Mouse (Mus musculus) neural tube, embryonic 12.5 days (tissue): ENCODE results near the gene Helz2. TPM values are rescaled to one million over a fixed set of nuclear protein-coding genes. Genes with fewer than 3 reads are reported as not detected.
"Not testable (repeated sequence)": the region's sequence is repeated elsewhere in the genome, so short reads cannot be mapped to it uniquely, and the experiment has no call there.

Experiments used
- ATAC-seq: fragments of 200-750 bp; cut with Nextera tagmentation; 2 replicates; pipeline ENCODE4 v1.8.0; 2017; ENCODE audit warnings: low read depth, mild to moderate bottlenecking, moderate TSS enrichment, moderate library complexity; ENCODE audit not compliant: low FRiP score
- H3K27ac ChIP-seq: fragments of 300-500 bp; sonication (generic); 2 replicates; pipeline ENCODE4 v1.5.1; 2016
- H3K27me3 ChIP-seq: fragments of 300-500 bp; sonication (generic); replicated peaks from 2 replicates; pipeline ENCODE4 v1.6.1; 2016; ENCODE audit warnings: mild to moderate bottlenecking
- H3K36me3 ChIP-seq: fragments of 300-500 bp; sonication (generic); 2 replicates; pipeline ENCODE4 v1.6.1; 2016; ENCODE audit warnings: mild to moderate bottlenecking
- H3K4me1 ChIP-seq: fragments of 300-500 bp; sonication (generic); 2 replicates; pipeline ENCODE4 v1.6.1; 2016
- H3K4me2 ChIP-seq: fragments of 300-500 bp; sonication (generic); replicated peaks from 2 replicates; pipeline ENCODE4 v1.6.1; 2016; ENCODE audit warnings: mild to moderate bottlenecking
- H3K4me3 ChIP-seq: fragments of 300-500 bp; sonication (generic); 2 replicates; pipeline ENCODE4 v1.5.1; 2016
- H3K9ac ChIP-seq: fragments of 300-500 bp; sonication (generic); 2 replicates; pipeline ENCODE4 v1.6.1; 2016; ENCODE audit warnings: mild to moderate bottlenecking
- H3K9me3 ChIP-seq: fragments of 300-500 bp; sonication (generic); 2 replicates; pipeline ENCODE4 v1.6.1; 2016; ENCODE audit warnings: mild to moderate bottlenecking
- WGBS: fragments of 180-500 bp; shearing (Covaris S2); methylation state at CpG from one replicate; pipeline ENCODE4 v1.1.7; 2016; 5-methylcytosine and 5-hydroxymethylcytosine counted together
- polyA plus RNA-seq: library from polyadenylated mRNA; unstranded; fragments of >200 nt; fragmentation: Nextera tagmentation; extraction: Ambion mirVana; gene quantifications from 2 replicates; pipeline ENCODE4 v1.2.1, GENCODE M21; 2016

The Helz2 gene
- polyA plus RNA-seq, result 0.43 and 0.70 TPM in 2 replicates

DNA sequence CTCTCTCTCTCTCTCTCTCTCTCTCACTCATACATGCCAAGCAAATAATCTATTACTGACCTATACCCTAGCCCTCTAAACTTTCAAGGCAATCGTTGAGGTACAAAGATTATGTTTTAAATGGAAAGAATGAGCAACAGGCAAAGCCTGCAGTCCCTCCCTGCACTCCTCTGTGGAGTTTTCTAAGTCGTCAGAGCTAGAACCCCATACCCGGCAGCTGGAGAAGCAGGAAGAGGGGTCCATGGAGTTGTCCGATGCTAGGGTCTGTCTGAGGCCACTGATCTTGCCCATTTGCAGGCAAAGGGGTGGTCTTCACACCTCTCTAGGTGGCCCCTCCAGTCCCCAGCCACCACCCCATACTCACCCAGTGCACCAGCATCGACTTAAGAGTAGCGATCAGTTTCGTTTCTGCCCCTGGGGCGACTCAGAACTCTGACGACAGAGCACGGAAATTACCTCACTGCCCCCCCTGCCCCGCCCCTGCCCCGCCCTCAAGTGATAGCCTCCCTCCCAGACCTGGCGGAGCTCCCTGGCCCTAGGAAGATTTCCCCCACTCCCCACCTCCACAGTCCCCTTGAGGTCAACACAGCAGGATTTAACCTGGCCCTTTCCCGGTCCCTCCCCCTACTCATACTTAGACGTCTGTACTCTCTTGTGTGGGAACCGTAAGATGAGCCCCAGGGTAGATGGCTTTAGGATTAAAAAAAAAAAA lies at the start of gene Helz2:
Gene Helz2 (minus strand): TSS at position 426 of the 712 bp plus-strand sequence.
- no peak for ATAC-seq
- WGBS, result 9% methylated on average over 16 of the region's 16 CpGs
- no peaks in the 10 kb centered on the region for H3K36me3 ChIP-seq
- H3K4me1 ChIP-seq, result no peaks in the 10 kb centered on the region
- H3K4me2 ChIP-seq, result peak within 1 kb of the TSS; percentile 53
- peak within 1 kb of the TSS; percentile 40; the same call in 1 of the 2 replicates for H3K9ac ChIP-seq
- H3K27ac ChIP-seq, result no peak within 1 kb of the TSS
- peak within 1 kb of the TSS; percentile 27 for H3K4me3 ChIP-seq
- no peaks in the 10 kb centered on the region for H3K9me3 ChIP-seq
- no peaks in the 10 kb centered on the region for H3K27me3 ChIP-seq

GRCm38 (mm10) chr2:181290937-181291336 lies 49.1 kb upstream of the Helz2 start:
- WGBS, result 86% methylated on average over 1 of the region's 1 CpGs
- no peaks in the 10 kb centered on the region for H3K9me3 ChIP-seq
- ATAC-seq, result no peak
- no peak overlapping the region for H3K27ac ChIP-seq
- H3K4me2 ChIP-seq, result no peak overlapping the region
- no peak overlapping the region for H3K9ac ChIP-seq
- H3K27me3 ChIP-seq, result no peaks in the 10 kb centered on the region
- peaks cover 18% of the 10 kb centered on the region for H3K4me1 ChIP-seq
- H3K4me3 ChIP-seq, result no peak overlapping the region
- no peaks in the 10 kb centered on the region for H3K36me3 ChIP-seq

DNA sequence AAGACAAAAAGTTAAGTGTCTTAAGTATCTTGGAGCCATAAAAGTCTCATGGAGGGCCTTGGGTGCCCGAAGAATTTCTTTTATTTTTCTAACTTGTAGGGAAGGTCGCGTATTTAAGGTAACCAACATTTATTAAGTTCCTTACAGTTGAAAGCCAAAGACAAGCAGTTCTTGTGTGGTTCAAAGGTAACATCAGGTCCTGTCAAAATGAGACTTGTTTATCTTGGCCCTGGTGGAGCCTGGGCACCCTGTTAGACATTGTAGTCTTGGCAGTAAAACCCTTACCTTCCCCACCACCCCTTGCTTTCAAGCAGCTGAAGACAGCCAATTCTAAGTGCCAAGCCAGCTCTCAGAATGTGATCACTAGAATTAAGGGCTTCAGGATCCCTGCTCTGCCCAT lies 46.9 kb upstream of the Helz2 start:
- Histone ChIP-seq H3K27me3 (no peaks in the 10 kb centered on the region), H3K4me3 (peak overlapping the region; percentile 66), H3K4me1 (peaks cover 18% of the 10 kb centered on the region), H3K9me3 (no peaks in the 10 kb centered on the region), H3K27ac (no peak overlapping the region), H3K9ac (no peak overlapping the region), H3K36me3 (peaks cover 6% of the 10 kb centered on the region; the same call in 1 of the 2 replicates), H3K4me2 (peak overlapping the region; percentile 67)
- 82% methylated on average over 3 of the region's 3 CpGs for WGBS
- ATAC-seq, result no peak

DNA sequence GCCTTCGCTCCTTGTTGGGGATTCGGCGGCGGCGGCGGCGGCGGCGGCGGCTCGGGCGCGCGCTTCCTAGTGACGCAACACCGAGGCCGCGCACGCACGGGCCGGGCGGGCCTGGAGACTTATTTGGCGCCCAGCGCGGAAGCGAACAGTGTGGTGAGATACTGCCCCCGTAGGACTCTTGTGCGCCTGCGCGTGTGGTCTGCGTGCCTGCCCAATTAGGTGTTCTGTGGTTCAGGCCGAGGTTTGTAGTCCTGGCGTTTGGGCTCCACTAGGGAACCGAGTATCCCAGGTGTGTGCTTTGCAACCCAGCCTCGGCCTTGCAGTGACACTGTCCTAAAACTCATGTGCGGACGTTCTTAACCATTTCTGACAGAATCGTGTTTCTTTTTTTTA lies 46.1 kb upstream of the Helz2 start, which contains the start of gene Gmeb2:
Gene Gmeb2 (minus strand): TSS at position 78 of the 393 bp plus-strand sequence.
- Histone ChIP-seq H3K4me2 (peak within 1 kb of the TSS; percentile 67), H3K27ac (peak within 1 kb of the TSS; percentile 90), H3K9ac (peak within 1 kb of the TSS; percentile 77), H3K36me3 (peaks cover 12% of the 10 kb centered on the region), H3K4me1 (peaks cover 18% of the 10 kb centered on the region), H3K4me3 (peak within 1 kb of the TSS; percentile 66)
- ATAC-seq, result peak; percentile 97
- H3K27me3 ChIP-seq, H3K9me3 ChIP-seq: not testable (repeated sequence)
- WGBS, result 3% methylated on average over 38 of the region's 38 CpGs

GRCm38 (mm10) chr2:181287338-181287957 lies 45.6 kb upstream of the Helz2 start:
- WGBS, result under 1% methylated on average over 58 of the region's 71 CpGs
- peak overlapping the region; percentile 90 for H3K27ac ChIP-seq
- peaks cover 12% of the 10 kb centered on the region for H3K36me3 ChIP-seq
- H3K4me2 ChIP-seq, result peak overlapping the region; percentile 61
- H3K4me3 ChIP-seq, result peak overlapping the region; percentile 66
- no peaks in the 10 kb centered on the region for H3K27me3 ChIP-seq
- H3K9me3 ChIP-seq, result no peaks in the 10 kb centered on the region
- H3K9ac ChIP-seq, result peak overlapping the region; percentile 77
- peaks cover 18% of the 10 kb centered on the region for H3K4me1 ChIP-seq
- peak; percentile 91 for ATAC-seq

DNA sequence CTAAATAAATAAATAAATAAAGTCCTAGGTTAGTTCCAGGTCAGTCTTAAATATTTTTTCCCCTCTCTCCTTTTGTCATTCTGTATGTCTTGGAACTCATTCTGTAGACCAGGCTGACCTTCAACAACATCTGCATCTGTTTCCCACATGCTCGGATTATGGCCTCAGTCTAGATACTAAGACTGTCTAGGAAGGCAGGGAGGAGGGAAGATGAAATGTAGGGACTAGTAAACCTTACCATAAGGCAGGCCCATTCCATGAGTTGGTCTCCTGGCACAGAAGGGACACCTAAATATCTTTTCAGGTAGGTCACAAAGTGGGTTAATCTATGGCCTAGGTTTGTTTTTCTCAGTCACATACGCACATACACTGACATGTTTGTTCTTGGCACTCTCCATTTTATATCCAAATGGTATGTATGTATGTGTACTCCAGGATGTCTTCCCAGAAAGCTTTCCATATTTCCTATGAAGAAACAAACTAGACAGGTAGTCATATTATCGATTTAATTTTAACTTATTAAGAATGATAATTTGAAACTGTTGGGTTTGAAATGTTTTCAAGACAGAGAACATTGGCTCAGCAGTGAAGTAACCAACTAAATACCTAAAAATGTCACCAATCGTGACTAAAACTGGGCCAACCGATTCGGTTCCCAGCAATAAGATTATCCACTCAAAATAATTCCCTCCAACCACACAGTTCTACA lies 45.0 kb upstream of the Helz2 start:
- H3K4me2 ChIP-seq, result peak overlapping the region; percentile 61

DNA sequence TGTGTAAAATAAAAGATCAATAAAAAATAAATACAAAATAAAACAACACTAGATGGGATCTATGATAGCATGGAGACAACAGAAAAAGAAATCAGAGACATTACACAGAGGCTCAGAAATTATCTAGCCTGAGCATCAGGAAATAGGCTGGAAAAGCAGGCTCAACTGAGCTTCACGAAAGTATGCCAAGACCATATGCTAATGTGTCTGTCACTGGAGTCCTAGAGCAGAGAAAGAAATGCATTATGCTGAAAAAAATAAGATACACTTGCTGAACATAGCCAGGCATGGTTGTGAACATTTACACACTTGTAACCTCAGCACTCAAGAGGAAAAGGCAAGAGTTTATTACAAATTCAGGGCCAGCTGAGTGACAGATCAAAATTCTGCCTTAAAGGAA lies 38.1 kb upstream of the Helz2 start:
- Histone ChIP-seq H3K27me3 (no peaks in the 10 kb centered on the region), H3K36me3 (peaks cover 39% of the 10 kb centered on the region), H3K9ac (no peak overlapping the region), H3K27ac (no peak overlapping the region), H3K9me3 (no peaks in the 10 kb centered on the region), H3K4me1 (no peaks in the 10 kb centered on the region), H3K4me3 (no peak overlapping the region), H3K4me2 (no peak overlapping the region)
- no peak for ATAC-seq
- WGBS, result 91% methylated on average over 1 of the region's 1 CpGs

More for the DNA sequence above, 45.0 kb upstream of the Helz2 start:
- peak overlapping the region; percentile 90 for H3K27ac ChIP-seq
- H3K9ac ChIP-seq, result peak overlapping the region; percentile 77
- H3K4me1 ChIP-seq, result peaks cover 18% of the 10 kb centered on the region
- no peaks in the 10 kb centered on the region for H3K9me3 ChIP-seq
- no peaks in the 10 kb centered on the region for H3K27me3 ChIP-seq
- no peak for ATAC-seq
- peaks cover 12% of the 10 kb centered on the region for H3K36me3 ChIP-seq
- peak overlapping the region; percentile 66 for H3K4me3 ChIP-seq
- WGBS, result 63% methylated on average over 6 of the region's 6 CpGs

DNA sequence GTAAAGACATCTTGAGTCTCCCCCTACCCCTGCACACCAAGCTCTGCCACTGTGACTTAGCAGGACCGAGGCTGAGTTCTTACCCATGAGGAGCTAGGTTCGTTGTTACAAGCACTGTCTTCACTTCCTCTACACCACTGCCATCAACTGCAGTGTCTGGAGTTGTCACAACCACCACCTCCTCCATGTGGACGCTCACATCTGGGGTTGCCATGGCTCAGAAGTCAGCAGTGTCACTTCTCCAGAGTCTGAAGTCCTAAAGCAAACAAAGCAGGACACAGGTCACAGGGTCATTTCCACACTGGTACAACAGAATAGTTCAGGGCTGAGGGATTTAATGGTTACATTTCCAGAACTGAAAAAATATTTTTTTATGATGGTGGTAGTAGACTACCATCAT lies 36.0 kb upstream of the Helz2 start:
- no peak overlapping the region for H3K4me3 ChIP-seq
- no peaks in the 10 kb centered on the region for H3K27me3 ChIP-seq
- peaks cover 43% of the 10 kb centered on the region for H3K36me3 ChIP-seq
- 86% methylated on average over 3 of the region's 3 CpGs for WGBS
- no peak for ATAC-seq
- no peak overlapping the region for H3K9ac ChIP-seq
- H3K4me1 ChIP-seq, result no peaks in the 10 kb centered on the region
- no peaks in the 10 kb centered on the region for H3K9me3 ChIP-seq
- no peak overlapping the region for H3K4me2 ChIP-seq
- no peak overlapping the region for H3K27ac ChIP-seq

GRCm38 (mm10) chr2:181276766-181277165 lies 34.9 kb upstream of the Helz2 start:
- 87% methylated on average over 1 of the region's 1 CpGs for WGBS
- H3K36me3 ChIP-seq, result peaks cover 43% of the 10 kb centered on the region

DNA sequence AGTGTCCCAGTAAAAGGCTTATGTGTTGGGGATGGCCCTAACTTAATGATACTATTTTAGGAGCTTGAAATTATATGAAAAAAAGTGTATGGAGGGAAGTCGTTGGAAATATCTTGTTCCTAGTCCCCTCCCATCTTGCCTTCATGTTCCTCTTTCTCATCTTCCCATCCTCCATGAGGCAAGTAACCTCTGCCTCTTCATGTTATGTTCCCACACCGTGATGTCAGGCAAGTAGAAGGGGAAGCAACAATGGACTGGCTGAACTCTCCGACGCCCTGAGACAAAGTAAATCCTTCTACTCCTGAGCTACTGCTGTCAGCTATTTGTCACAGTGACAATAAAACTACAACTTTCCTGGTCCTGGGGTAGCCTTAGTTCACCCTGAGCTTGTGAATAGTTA lies 32.8 kb upstream of the Helz2 start:
- Histone ChIP-seq H3K36me3 (peaks cover 61% of the 10 kb centered on the region), H3K9me3 (no peaks in the 10 kb centered on the region), H3K9ac (no peak overlapping the region), H3K4me1 (no peaks in the 10 kb centered on the region), H3K27me3 (no peaks in the 10 kb centered on the region), H3K4me3 (no peak overlapping the region), H3K4me2 (no peak overlapping the region), H3K27ac (no peak overlapping the region)
- no peak for ATAC-seq
- WGBS, result 70% methylated on average over 4 of the region's 4 CpGs

More at GRCm38 (mm10) chr2:181276766-181277165, 34.9 kb upstream of the Helz2 start:
- H3K4me1 ChIP-seq, result no peaks in the 10 kb centered on the region
- H3K27ac ChIP-seq, result no peak overlapping the region
- no peaks in the 10 kb centered on the region for H3K9me3 ChIP-seq
- H3K27me3 ChIP-seq, result no peaks in the 10 kb centered on the region
- H3K9ac ChIP-seq, result no peak overlapping the region
- no peak for ATAC-seq
- no peak overlapping the region for H3K4me2 ChIP-seq
- H3K4me3 ChIP-seq, result no peak overlapping the region

DNA sequence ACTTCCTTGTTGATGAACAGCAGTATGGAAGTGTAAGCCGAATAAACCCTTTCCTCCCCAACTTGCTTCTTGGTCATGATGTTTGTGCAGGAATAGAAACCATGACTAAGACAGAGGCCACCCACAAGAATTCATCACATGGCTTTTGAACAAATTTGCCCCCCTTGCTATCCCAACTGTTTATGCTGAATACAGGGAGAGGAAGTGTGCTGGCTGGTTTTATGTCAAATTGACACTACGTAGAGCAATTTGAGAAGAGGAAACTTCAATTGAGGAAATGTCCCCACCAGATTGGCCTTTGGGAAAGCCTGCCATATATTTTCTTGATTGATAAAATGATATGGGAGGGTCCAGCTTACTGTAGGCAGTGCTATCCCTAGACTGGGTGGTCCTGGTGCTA lies 32.0 kb upstream of the Helz2 start:
- Histone ChIP-seq H3K4me2 (no peak overlapping the region), H3K9ac (no peak overlapping the region), H3K27ac (no peak overlapping the region), H3K36me3 (peaks cover 65% of the 10 kb centered on the region), H3K27me3 (no peaks in the 10 kb centered on the region), H3K4me1 (no peaks in the 10 kb centered on the region), H3K9me3 (no peaks in the 10 kb centered on the region), H3K4me3 (no peak overlapping the region)
- WGBS, result 94% methylated on average over 2 of the region's 2 CpGs
- no peak for ATAC-seq

DNA sequence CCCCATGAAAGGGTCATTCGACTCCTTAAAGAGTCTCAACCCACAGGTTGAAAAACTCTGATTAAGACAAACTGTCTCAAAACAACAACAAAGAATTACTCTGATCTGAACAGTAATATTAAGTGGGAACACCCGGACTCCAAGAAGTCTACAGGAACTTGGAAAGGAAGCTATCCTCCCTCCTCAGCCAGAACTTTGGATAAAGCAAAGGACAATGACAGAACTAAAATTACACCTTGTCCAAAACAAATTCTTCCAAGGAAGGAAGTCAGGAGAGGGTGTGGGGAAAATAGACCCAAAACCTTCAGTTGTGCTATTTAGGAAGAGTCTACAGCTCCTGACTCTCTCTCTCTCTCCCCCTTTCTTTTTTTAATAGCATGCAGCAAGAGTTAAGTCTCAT lies 30.3 kb upstream of the Helz2 start:
- no peak for ATAC-seq
- no peak overlapping the region for H3K4me2 ChIP-seq
- no peaks in the 10 kb centered on the region for H3K27me3 ChIP-seq
- H3K4me1 ChIP-seq, result no peaks in the 10 kb centered on the region
- H3K4me3 ChIP-seq, result no peak overlapping the region
- H3K9me3 ChIP-seq, result no peaks in the 10 kb centered on the region
- no peak overlapping the region for H3K9ac ChIP-seq
- H3K27ac ChIP-seq, result no peak overlapping the region
- peaks cover 54% of the 10 kb centered on the region for H3K36me3 ChIP-seq
- 93% methylated on average over 2 of the region's 2 CpGs for WGBS
